13 mouse cellular contexts compared by ENCODE assay signal in genomic region chr10:66132025-66132424, GRCm38 (mm10).
"Had no signal": no experiment of that assay in that cellular context is flagged by ENCODE, and none has a peak within 500 bp of the region (broad histone marks: within the 10 kb centered on the region; RNA-seq: fewer than 3 reads in every experiment).

No protein-coding gene starts in this region.

- H3K4me3 ChIP-seq: left cerebral cortex, adult 2 months; limb, embryonic 10.5 days; liver, embryonic 15.5 days; neural tube, embryonic 12.5 days had no signal

- H3K36me3 ChIP-seq: limb, embryonic 10.5 days; liver, embryonic 15.5 days; neural tube, embryonic 12.5 days had no signal

- H3K4me2 ChIP-seq: liver, embryonic 11.5 days; liver, embryonic 15.5 days; neural tube, embryonic 12.5 days had no signal

- ATAC-seq: lung, postnatal 0 days had no signal

- DNase-seq: kidney, postnatal 25 days; lung, adult 2 months; lung, postnatal 36 days; right cerebral cortex, postnatal 4 days; spleen, adult 18-20 months; thymus, adult 18-20 months; thymus, postnatal 14 days had no signal

- H3K9me3 ChIP-seq: limb, embryonic 10.5 days; liver, embryonic 15.5 days; neural tube, embryonic 12.5 days had no signal

- H3K27me3 ChIP-seq: liver, embryonic 15.5 days; neural tube, embryonic 12.5 days had no signal

- H3K27ac ChIP-seq: left cerebral cortex, adult 2 months; limb, embryonic 10.5 days; liver, embryonic 15.5 days; neural tube, embryonic 12.5 days had no signal

- H3K9ac ChIP-seq: liver, embryonic 15.5 days; neural tube, embryonic 12.5 days had no signal

- H3K4me1 ChIP-seq: limb, embryonic 10.5 days; liver, embryonic 15.5 days; neural tube, embryonic 12.5 days had no signal
